Mouse (Mus musculus): Measurements from ENCODE around the gene St8sia6.
A peak's percentile ranks its signal among the peaks of the same experiment; 100 is the strongest.
"Not testable (repeated sequence)": the region's sequence is repeated elsewhere in the genome, so short reads cannot be mapped to it uniquely, and the experiment has no call there.

The St8sia6 gene

DNA sequence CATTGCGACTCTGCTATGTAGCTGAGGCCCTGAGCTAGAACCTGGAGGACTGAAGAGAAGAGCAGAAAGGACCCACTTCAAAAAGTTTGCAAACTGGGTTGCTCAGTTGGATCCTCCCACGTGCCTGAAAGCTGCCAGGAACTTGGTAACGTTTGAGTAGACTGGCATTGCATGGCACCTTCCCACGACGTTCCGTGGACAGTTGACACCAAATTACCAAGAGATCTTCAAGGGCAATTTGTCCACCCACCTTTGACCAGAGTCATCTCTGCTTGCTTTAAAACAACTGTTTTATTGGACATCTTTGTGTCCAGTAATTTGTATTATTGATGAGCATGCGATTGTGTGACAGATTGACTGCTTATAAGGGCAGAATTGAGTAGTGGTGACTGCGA lies at the start of gene St8sia6:
Gene St8sia6, minus strand, starts transcription at position 96 of the 395 bp plus-strand sequence.
- no peak for DNase-seq

DNA sequence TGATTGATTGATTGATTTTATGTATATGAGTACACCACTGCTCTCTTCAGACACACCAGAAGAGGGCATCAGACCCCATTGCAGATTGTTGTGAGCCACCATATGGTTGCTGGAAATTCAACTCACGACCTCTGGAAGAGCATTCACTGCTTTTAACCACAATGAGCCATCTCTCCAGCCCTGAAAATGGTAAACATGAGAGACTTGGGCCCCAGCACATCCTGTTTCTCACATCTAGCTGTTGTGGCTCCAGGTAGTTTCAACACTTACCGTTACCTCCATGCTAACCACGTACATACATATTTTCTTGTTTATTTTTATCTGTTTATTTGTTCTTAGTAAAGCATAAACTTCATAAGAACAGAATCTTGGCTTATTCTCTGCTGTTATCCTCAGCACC lies 42.4 kb upstream of the St8sia6 start:
- DNase-seq = no peak

DNA sequence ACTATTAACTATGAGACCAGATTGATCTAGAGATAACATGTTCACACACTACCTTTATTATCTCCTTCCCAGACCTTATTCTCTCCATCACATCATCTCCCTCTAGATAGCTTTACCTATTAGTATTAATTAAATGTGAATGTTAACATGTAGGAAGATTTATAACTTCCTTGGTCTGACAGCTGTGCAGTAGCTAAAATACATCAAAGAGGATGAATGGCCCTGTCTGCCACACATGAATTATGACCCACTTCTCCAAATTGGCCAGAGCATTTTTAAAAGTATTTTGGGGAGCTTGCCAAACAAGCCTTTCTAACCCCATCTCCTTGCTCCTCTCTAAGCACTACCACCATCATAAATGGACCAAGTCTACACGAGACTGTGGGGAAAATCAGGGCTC lies 41.1 kb upstream of the St8sia6 start:
- DNase-seq = no peak

DNA sequence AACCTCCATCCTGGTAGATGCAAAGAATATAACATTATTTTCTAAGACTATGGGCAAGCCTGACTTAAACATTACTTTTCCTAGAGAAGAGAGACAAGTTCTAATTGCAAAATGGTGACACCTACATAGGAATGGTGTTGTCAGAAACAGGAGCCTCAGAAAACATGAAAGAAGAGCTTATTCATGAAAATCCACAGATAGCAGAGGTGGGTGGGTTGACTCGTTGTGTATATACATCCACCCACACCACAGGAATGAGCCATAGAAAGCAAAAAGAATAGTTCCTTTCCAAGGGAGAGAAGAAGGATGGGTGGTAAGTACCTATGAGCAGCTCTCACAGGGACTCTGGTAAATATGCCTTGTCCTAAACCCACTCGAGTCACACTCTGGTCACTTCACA lies 22.8 kb upstream of the St8sia6 start:
- no peak for DNase-seq

DNA sequence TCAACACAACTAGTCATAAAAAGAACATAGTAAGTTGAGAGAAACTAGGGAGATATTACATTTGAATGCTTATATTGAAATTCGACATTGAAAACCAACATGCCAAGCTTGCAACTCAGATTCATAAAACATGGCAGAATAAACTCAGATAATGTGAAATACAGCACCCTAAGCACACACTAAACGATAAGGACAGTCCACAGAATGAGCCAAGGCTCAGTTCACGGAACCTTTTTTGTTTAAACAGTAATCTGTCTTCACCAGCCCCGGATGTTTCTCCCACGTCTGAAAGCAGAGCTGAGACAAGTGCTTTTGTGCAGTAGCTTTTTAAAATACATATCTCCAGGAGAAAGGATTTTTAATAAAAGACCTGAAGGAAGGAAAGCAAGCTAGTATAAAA lies 14.7 kb upstream of the St8sia6 start:
- DNase-seq = no peak

DNA sequence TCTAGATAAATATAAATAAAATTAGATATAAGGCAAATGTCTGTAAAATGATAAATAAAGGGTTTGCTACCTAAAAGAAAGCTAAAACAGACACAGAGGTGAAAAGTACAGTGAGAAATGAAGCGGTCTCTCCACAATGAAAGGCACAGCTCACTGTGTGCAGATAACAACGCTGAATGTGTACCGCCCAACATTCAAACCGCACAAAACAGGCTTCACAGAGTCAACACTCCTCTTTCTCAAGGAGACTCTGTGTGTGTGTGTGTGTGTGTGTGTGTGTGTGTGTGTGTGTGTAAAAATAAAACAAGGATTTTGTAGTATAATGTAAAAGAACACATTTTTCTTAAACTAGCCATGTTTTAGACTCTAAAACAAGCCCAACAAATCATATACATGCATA lies 14.1 kb upstream of the St8sia6 start:
- DNase-seq = no peak

DNA sequence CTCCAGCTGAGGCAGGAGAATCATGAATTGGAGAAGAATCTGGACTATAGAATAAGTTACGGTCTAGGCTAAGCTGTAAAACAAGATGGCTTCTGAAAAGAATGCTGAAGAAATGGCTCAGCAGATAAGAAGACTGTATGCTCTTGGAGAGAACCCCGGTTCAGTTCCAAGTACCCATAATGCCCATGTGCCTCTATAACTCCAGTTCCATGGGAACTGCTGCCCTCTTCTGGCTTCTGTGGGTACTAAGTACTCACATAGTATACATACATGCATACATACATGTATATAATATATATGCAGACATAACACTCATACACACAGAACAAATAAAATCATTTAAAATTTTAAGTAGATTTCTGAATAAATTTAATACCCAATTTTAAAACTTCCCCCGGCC lies 12.3 kb upstream of the St8sia6 start:
- DNase-seq = no peak

DNA sequence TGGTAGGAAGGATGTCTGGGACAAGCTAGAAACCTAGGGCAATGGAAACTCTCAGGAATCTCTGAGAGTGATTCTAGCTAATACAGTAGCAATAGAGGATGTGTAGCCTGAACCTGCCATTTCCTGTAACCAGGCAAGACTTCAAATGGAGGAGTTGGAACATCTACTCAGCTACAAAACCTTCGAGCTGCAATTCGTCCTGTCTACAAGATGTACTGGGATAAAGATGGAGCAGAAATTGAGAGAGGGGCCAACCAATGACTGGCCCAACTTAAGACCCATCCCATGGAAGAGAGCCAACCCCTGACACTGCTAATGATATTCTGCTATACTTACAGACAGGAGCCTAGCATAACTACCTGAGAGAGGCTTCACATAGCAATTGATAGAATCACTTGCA lies 6.8 kb upstream of the St8sia6 start:
- DNase-seq = no peak

DNA sequence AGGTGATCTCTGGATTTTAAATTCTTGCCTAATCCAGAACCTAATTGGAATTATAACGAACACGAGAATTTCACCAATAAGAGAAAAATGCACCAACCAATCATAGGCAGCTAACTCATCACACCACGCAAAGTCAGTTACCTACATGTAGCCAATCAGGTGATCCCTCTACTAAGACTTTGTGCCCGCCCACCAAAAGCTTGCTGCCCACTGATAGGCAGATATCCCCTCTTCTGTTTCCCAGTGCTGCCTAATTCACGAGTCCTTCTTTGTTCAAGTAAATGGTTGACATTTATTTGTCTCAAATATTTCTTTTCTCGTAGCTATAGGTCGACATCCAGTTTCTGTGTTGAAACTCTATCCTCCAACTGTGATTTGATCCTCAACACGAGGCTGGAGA lies 582 bp upstream of the St8sia6 start:
- no peak for DNase-seq

DNA sequence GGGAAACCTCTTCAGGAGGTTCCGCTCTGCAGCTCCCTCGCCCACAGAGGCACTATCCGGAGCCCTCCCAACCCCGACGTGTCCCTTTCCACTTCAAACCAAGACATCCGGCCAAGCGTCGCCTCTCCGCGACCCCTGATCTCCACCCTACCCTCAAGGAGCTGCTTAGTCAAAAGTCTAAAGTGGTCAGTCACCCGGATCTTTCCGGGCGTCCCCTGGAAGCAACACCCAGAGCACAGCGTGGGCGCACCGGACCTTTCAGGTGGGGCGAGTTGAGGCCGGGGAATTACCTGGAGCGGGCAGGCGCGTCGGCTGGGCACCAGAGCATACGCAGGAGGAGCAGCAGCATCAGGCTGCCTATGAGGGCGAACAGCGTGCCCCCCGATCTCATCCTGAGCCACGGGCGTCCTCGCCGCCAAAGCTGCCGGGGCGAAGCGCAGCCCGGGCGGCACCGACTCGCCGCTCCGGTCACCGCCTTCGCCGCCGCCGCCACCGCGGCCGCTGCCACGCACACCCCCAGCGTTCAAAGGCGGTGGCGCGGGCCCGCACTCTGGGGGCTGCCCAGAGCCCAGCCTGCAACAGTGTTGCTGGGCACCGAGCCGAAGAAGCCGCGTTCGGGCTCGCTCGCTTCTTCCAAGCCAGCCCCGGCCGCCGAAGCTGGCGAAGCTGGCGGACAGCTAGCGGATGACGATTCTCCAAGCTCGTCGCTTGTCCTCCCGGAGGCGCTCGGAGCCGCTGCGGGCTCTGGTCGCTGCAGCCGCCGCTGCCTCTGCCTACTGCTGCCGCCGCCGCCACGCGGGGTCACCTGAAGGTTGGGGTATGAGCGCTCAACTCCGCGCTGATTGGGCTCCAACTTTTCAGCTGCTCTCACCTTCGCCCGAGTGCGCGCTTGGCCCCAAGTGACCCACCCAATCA lies 553 bp downstream of the St8sia6 start:
- peak; percentile 71 for DNase-seq

DNA sequence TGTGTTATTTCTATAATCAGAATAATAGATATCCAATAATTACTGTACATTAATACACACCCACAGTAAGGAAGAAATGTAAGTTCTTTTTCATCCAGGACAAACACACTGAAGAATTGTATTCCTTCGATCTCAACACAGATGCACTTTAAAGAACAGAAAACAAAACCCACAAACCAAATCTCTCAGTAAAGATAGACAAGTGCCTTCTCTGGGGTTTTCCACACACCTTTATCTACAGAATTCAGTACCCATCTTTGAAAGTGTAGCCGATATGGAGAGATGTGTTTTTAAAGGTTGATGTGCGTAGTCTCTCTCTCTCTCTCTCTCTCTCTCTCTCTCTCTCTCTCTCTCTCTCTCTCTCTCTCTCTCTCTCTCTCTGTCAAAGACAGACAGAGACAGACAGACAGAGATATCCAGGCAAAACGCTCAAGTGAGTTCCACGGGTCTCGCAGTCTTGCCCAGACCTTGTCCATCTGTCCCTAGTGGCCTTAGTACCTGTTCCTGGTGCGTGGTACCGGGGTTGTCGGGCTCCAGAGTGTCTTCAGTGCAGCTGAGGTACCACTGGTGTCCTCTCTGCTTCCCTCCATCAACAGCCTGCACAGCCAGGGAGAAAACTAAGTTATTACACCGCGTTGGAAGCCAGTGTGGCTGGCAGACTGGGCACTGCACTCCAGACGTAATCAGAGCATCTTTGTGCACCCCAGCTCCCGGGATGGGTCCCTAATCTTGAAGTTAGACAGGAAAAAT lies 1.4 kb downstream of the St8sia6 start:
- peak; percentile 6 for DNase-seq

DNA sequence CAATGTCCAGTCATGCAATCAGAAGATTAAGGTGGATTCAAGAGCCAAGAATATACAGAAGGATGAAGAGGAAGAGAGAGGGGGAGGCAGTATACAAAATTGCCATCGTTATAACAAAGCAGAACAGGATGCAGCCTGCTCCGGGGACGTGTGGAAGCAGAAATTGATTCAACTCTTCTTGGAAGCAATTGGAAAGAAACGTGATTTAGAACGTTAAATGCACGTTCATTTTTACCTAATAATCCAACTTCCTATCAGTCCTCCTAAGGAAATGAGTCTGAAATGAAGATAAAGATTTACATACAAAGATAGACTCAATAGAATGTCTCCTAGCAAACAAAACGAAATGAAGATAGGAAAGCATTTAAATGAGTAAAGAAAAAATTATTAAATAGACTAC lies 2.3 kb downstream of the St8sia6 start:
- no peak for DNase-seq

DNA sequence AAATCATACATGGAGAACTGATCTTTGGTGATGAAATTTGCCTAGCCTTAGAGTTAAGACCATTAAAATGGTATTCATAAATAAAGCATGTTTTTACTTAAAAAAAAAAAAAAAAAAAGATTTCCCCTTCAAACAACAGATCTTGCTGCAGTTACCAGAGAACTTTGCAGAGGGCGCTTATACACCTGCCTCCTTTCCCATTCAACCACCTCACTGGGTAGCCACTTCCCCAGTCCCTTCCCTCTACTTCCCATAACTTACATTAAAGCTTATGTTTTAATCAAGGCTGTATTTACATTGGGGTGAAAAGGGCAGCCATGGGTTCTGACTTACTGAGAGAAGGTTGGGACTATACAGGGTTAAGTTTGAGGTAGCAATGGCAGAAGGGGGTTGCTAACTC lies 4.5 kb downstream of the St8sia6 start:
- DNase-seq = no peak

DNA sequence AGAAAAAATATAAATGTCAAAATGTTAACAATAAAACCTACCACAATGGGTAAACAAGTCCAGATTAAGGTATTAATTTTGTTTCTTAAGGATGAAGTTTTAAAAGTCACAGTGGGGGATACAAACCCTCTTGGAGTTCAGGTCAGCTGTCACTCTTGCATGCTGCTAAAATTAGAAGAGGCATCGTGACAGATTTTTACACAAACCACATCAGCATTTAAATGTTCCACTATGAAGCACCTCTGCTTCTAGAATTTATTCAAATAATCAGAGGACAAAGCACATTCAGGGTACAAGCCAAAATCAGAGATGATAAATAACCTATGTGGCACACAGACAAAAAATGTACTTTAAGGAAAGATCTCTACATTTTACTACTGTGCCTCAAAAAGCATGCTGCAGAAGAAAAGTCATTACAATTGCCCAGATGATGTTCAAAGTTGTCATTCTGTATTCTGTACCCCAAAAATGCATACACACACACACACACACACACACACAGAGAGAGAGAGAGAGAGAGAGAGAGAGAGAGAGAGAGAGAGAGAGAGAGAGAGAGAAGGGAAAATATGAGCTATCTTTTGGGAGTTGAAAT lies 7.2 kb downstream of the St8sia6 start:
- no peak for DNase-seq

DNA sequence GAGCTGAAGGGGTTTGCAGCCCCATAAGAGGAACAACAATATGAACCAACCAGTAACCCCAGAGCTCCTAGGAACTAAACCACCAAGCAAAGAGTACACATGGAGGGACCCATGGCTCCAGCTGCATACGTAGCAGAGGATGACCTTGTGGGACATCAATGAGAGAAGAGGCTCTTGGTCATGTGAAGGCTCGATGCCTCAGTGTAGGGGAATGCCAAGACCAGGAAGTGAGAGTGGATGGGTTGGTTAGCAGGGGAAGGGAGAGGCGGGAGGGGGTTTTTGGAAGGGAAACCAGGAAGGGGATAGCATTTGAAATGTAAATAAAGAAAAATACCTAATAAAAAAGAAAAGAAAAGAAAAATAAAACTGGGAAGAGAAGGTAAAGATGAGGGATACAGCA lies 7.9 kb downstream of the St8sia6 start:
- not testable (repeated sequence) for DNase-seq

DNA sequence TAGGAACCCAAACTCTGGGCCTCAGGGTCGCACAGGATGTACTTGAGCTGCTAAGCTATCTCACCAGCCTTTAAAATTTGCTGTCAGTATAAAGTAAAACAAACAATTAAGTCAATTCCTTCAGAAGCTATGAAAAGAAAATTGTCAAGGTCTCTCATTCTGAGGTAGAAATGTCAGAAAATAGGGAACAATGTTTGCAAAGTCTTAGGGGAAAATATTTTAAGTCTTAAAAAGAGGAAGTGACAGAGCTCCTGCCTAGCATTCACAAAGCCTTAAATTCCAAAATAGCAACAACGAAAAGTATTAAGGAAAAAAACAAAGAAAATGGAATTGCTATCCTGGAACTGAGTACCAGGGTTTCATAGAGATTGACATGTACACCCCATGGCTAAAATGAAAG lies 8.6 kb downstream of the St8sia6 start:
- DNase-seq = no peak

DNA sequence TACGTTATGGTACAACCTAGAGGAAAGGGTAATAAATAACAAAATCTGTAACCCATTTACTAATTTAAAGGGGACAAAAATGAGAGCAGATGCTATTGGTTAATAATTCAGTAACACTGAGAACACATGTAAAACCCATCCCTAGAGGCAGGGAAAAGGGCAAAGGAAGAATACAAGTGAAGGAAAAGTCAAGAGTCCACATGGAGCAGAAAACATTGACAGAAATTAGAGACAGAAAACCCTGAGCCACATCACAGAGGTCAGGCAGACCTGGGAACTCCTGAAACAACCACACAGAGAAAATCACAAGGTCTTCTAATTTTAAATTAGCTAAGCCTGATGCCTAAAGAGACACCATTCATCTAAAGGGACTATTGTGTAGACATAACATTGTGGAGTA lies 9.4 kb downstream of the St8sia6 start:
- no peak for DNase-seq

DNA sequence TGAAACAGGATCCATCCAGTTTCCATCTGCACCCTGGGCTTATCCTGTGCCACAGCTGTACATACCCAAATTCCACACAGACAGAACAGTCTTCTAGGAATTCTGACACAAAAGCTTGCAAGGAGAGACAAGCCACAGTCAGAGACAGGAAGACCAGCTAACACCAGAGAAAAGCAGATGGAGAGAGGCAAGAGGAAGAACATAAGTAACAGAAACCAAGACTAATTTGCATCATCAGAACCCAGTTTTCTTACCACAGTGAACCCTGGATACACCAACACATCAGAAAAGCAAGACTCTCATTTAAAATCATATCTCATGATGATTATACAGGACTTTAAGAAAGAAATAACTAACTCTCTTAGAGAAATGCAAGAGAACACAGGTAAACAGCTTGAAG lies 16.8 kb downstream of the St8sia6 start:
- no peak for DNase-seq

DNA sequence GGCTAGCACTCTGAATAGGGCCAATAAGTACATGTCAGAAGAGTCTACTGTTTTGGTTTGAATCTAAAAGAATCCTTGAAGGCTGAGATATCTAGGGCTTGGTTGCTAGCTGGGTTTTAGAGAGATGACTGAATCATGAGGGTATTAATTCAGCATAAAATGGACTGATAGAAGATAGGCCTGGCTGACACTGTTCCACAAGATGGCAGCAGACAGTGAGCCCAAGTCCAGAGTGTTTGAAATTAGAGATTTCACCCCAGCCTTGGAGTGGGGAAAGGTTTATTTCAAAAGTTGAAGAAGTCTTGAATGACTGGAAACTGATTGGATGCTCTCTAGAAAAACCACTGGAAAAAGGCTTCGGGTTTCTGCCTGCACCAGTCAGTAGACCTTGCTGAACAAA lies 17.4 kb downstream of the St8sia6 start:
- DNase-seq = no peak

DNA sequence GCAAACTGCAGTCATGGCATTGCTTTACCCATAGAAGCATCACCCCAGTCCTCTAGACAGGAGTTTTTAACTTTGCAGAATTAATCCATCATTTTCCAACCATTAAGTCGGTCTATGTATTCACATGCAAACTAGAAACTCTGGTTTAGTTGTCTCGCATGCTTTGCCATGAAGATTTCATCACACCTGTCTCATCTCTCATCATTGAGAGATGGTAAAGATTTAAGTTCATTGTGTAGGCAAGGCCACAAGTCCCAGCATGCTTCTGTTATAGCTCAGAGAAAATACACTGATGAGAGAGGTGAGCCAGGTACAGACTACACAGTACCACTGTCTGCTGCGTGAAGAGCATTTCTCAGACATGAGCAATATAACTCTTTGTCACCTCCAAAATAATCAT lies 18.8 kb downstream of the St8sia6 start:
- no peak for DNase-seq

DNA sequence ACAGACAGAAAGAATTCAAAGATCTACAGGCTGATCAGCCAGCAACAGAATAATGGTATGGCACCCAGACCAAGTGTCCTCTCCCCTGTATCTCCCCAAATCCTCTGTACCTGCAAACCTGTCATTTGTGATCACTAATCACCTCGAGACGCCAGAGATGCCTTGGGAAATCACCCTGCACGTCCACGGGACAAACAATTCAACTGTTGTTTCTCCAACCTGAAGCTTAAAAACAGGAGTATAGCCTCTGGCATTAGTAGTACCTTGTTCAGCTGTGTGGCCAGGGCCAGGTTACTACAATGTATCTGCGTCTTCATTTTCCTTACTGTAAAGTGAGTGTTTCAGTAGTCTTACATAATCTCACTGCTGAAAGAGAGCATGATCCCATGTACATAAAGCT lies 25.3 kb downstream of the St8sia6 start:
- DNase-seq = no peak

DNA sequence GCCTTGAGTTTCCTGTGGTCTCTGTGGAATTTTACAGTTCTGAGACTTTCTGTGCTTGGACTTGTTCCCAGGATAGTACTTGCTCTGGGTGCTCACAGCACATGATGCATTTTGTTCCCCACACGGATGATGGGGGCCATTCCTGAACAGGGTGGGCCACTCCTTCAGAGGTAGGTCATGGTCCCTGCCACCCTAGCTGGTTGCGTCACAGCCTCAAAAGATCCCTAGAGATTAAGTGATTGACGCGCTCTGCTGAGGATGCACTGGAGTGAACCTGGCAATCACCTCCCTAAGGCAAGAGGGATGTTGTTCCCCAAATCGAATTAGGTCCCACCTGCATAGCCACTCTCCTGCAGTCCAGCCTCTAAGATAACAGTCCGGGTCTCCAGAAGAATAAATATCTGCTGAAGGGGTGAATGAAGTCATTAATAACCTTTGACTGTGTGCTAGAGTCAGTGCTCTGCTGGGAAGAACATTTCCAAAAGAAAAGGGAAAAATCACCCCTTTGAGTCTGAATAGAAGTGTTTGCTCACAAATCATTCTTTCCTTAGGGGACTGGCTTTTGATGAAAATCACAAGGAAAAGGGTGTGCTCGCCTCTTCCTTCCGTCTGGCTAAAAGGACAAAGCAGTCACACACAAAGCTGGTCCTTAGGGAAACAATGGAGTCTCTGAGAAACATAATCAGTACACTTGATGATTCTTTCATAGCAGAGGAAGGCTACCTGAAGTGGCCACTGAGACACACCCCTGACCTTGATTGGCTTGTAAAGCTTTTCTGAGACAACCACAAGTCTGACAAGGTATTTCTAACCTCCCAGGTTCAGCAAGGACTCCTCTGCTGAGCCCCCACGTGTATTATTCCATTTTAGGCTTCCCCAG lies 26.1 kb downstream of the St8sia6 start:
- no peak for DNase-seq

DNA sequence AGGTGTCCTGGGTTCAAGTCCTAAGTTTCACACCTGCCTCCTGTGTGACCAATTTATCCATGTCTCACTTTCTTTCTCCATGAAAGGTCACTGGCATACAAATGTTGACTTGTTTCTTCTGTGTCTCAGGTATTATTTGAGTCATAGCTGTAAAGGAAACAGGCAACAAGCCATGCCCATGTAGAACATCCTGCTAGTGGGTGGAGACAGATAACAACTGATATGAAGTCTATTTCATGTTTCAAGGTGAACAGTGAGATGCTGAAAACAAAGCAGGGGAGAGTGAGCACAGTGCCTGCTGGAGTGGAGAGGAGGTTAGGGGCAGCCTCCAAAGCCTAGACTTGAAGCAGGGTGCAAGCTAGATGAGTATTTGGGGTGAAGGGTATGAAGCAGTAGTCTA lies 33.5 kb downstream of the St8sia6 start:
- DNase-seq = no peak

Data from kidney, postnatal 10 days (tissue).